In the genomic region with DNA sequence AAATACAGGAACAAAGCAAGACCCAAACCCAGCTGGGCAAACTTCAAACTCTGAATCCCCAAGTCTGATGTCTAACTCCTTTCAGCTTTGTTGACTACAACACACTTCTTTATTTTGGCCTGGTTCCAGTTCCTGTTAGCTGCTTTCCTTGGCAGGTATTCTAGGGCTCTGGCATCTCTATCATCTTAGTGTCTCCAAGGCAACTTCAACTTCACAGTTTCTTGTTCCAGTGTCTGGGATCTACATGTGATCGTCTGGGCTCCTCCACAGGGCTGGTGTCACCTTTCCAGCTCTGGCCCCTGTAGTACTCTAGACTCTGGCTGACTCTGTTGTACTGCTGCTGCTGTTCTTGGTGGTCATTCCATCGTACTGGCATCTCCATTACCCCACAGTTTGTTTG, we compare ENCODE assay signal across 13 mouse cellular contexts.
"Had no signal": no experiment of that assay in that cellular context is flagged by ENCODE, and none has a peak within 500 bp of the region (broad histone marks: within the 10 kb centered on the region; RNA-seq: fewer than 3 reads in every experiment).

No protein-coding gene starts in this region.

- H3K9ac ChIP-seq: liver, embryonic 12.5 days; liver, embryonic 15.5 days; lung, embryonic 15.5 days had no signal

- H3K4me1 ChIP-seq: liver, embryonic 12.5 days; liver, embryonic 15.5 days; lung, embryonic 15.5 days; megakaryocyte, embryonic 14.5 days had no signal

- H3K9me3 ChIP-seq: liver, embryonic 12.5 days; liver, embryonic 15.5 days; lung, embryonic 15.5 days; megakaryocyte, embryonic 14.5 days had no signal

- H3K4me2 ChIP-seq: liver, embryonic 12.5 days; liver, embryonic 15.5 days; lung, embryonic 15.5 days; midbrain, embryonic 11.5 days had no signal

- H3K36me3 ChIP-seq: liver, embryonic 12.5 days; liver, embryonic 15.5 days; lung, embryonic 15.5 days had no signal

- H3K4me3 ChIP-seq: left cerebral cortex, adult 2 months; liver, embryonic 12.5 days; liver, embryonic 15.5 days; lung, embryonic 15.5 days; megakaryocyte, embryonic 14.5 days had no signal

- H3K27ac ChIP-seq: kidney, postnatal 0 days; left cerebral cortex, adult 2 months; liver, embryonic 12.5 days; liver, embryonic 15.5 days; lung, embryonic 15.5 days had no signal

- H3K27me3 ChIP-seq: liver, embryonic 12.5 days; liver, embryonic 15.5 days; lung, embryonic 15.5 days; megakaryocyte, embryonic 14.5 days had no signal

- DNase-seq: layer of hippocampus, postnatal 36 days; lung, postnatal 10 days; lung, postnatal 36 days; midbrain, embryonic 14.5 days; thymus, adult 18-20 months; thymus, postnatal 36 days had no signal

- ATAC-seq: liver, embryonic 12.5 days had no signal
